Mouse (Mus musculus) embryonic facial prominence, embryonic 11.5 days (tissue): ENCODE data around the gene Sugct. TPM values are rescaled to one million over a fixed set of nuclear protein-coding genes. Genes with fewer than 3 reads are reported as not detected.

ENCODE experiments used
- ATAC-seq: fragments of 200-750 bp; cut with Nextera tagmentation; replicated peaks from 2 replicates; pipeline ENCODE4 v1.8.0; 2017; ENCODE audit warnings: low read depth; ENCODE audit not compliant: insufficient number of reproducible peaks, low FRiP score, low TSS enrichment
- DNase-seq: peaks from one replicate; pipeline ENCODE4 v3.0.0-alpha.2; 2015; ENCODE audit warnings: low spot score
- H3K27ac ChIP-seq: fragments of 300-500 bp; sonication (generic); replicated peaks from 2 replicates; pipeline ENCODE4 v1.5.1; 2014; ENCODE audit warnings: mild to moderate bottlenecking, low read depth, low read length, control low read depth
- H3K27me3 ChIP-seq: fragments of 300-500 bp; sonication (generic); 2 replicates; pipeline ENCODE4 v1.6.1; 2014; ENCODE audit warnings: mild to moderate bottlenecking, low read length, moderate library complexity, mixed read lengths; ENCODE audit not compliant: control insufficient read depth, insufficient read depth
- H3K36me3 ChIP-seq: fragments of 300-500 bp; sonication (generic); replicated peaks from 2 replicates; pipeline ENCODE4 v1.6.1; 2014; ENCODE audit warnings: low read depth, mild to moderate bottlenecking, low read length, moderate library complexity, mixed read lengths; ENCODE audit not compliant: control insufficient read depth, insufficient read depth
- H3K4me1 ChIP-seq: fragments of 300-500 bp; sonication (generic); 2 replicates; pipeline ENCODE4 v1.6.1; 2014; ENCODE audit warnings: low read length, mixed read lengths; ENCODE audit not compliant: control insufficient read depth, insufficient read depth
- H3K4me2 ChIP-seq: fragments of 300-500 bp; sonication (generic); 2 replicates; pipeline ENCODE4 v1.6.1; 2014; ENCODE audit warnings: low read depth, mild to moderate bottlenecking, control low read depth, low read length, moderate library complexity
- H3K4me3 ChIP-seq: fragments of 300-500 bp; sonication (generic); 2 replicates; pipeline ENCODE4 v1.5.1; 2014; ENCODE audit warnings: low read depth, low read length, control low read depth
- H3K9ac ChIP-seq: fragments of 300-500 bp; sonication (generic); replicated peaks from 2 replicates; pipeline ENCODE4 v1.6.1; 2014; ENCODE audit warnings: mild to moderate bottlenecking, control low read depth, low read length
- H3K9me3 ChIP-seq: fragments of 300-500 bp; sonication (generic); replicated peaks from 2 replicates; pipeline ENCODE4 v1.6.1; 2016; ENCODE audit warnings: mild to moderate bottlenecking, low read length, inconsistent platforms, mixed read lengths; ENCODE audit not compliant: control insufficient read depth
- WGBS: fragments of 180-500 bp; shearing (Covaris S2); extraction: QIAGEN DNeasy Blood & Tissue Kit; methylation state at CpG from one replicate; pipeline ENCODE4 v1.1.7; 2014; 5-methylcytosine and 5-hydroxymethylcytosine counted together
- polyA plus RNA-seq: library from polyadenylated mRNA; unstranded; fragments of >200 nt; fragmentation: Nextera tagmentation; extraction: Ambion mirVana; gene quantifications from 2 replicates; pipeline ENCODE4 v1.2.1, GENCODE M21; 2014

Sugct gene
- polyA plus RNA-seq, 1 experiment from 2014 or later = 5.2 TPM

GRCm38 (mm10) chr13:16812268-16812667 is 883.1 kb downstream of the Sugct start:
- H3K9ac ChIP-seq = no peak overlapping the region
- no peaks in the 10 kb centered on the region for H3K9me3 ChIP-seq
- H3K4me1 ChIP-seq = no peaks in the 10 kb centered on the region
- no peak overlapping the region for H3K4me2 ChIP-seq
- no peaks in the 10 kb centered on the region for H3K27me3 ChIP-seq
- 87% methylated on average over 2 of the region's 2 CpGs for WGBS
- H3K27ac ChIP-seq = no peak overlapping the region
- H3K36me3 ChIP-seq = no peaks in the 10 kb centered on the region
- ATAC-seq = no peak
- DNase-seq = no peak
- no peak overlapping the region for H3K4me3 ChIP-seq

Other genes with a start within 250 kb of the Sugct start
- gene Mplkip, start 361 bp downstream of the Sugct start, polyA plus RNA-seq = 59.1 and 63.7 TPM in 2 replicates
- gene Cdk13, start 109.5 kb upstream of the Sugct start, polyA plus RNA-seq = 17.4 and 20.7 TPM in 2 replicates
- gene Rala, start 248.7 kb upstream of the Sugct start, polyA plus RNA-seq = 114 and 121 TPM in 2 replicates